Mouse (Mus musculus) heart, embryonic 14.5 days (tissue): ENCODE results near the gene Exosc1. TPM values are rescaled to one million over a fixed set of nuclear protein-coding genes. Genes with fewer than 3 reads are reported as not detected.
"Not testable (repeated sequence)": the region's sequence is repeated elsewhere in the genome, so short reads cannot be mapped to it uniquely, and the experiment has no call there.

Experiments
- ATAC-seq: fragments of 200-750 bp; cut with Nextera tagmentation; 2 replicates; pipeline ENCODE4 v1.8.0; 2017; ENCODE audit warnings: low read depth, moderate TSS enrichment; ENCODE audit not compliant: insufficient number of reproducible peaks, insufficient read depth, low FRiP score
- H3K27ac ChIP-seq, 2 experiments: fragments of 200-500 bp in 1 of 2; fragments of 300-500 bp in 1 of 2; sonication (generic) in 1 of 2; replicated peaks in 1 of 2; 2 replicates each; pipeline ENCODE4 v1.5.1; 2012 to 2014; ENCODE audit warnings: low read depth in 2 of 2, low read length in 2 of 2, control low read depth in 1 of 2, mild to moderate bottlenecking in 1 of 2, mixed read lengths in 1 of 2; ENCODE audit not compliant: control insufficient read depth in 1 of 2, insufficient read depth in 1 of 2
- H3K27me3 ChIP-seq: fragments of 300-500 bp; sonication (generic); 2 replicates; pipeline ENCODE4 v1.6.1; 2014; ENCODE audit warnings: mild to moderate bottlenecking, low read length, control low read depth; ENCODE audit not compliant: control insufficient read depth, insufficient read depth
- H3K36me3 ChIP-seq: fragments of 300-500 bp; sonication (generic); 2 replicates; pipeline ENCODE4 v1.6.1; 2014; ENCODE audit warnings: mild to moderate bottlenecking, control low read depth, low read length, mixed read lengths; ENCODE audit not compliant: control insufficient read depth, insufficient read depth
- H3K4me1 ChIP-seq, 2 experiments: fragments of 200-500 bp in 1 of 2; fragments of 300-500 bp in 1 of 2; sonication (generic) in 1 of 2; 2 replicates each; pipeline ENCODE4 v1.6.1; 2012 to 2014; ENCODE audit warnings: low read length in 2 of 2, control low read depth in 1 of 2, mixed read lengths in 1 of 2; ENCODE audit not compliant: control insufficient read depth in 2 of 2, insufficient read depth in 2 of 2
- H3K4me2 ChIP-seq: fragments of 300-500 bp; sonication (generic); 2 replicates; pipeline ENCODE4 v1.6.1; 2014; ENCODE audit warnings: mild to moderate bottlenecking, low read length
- H3K4me3 ChIP-seq, 2 experiments: fragments of 200-500 bp in 1 of 2; fragments of 300-500 bp in 1 of 2; sonication (generic) in 1 of 2; 2 replicates each; pipeline ENCODE4 v1.5.1; 2012 to 2014; ENCODE audit warnings: low read length in 2 of 2, mild to moderate bottlenecking in 2 of 2, control low read depth in 1 of 2, low read depth in 1 of 2, moderate library complexity in 1 of 2; ENCODE audit not compliant: control insufficient read depth in 1 of 2, insufficient read depth in 1 of 2
- H3K9ac ChIP-seq: fragments of 300-500 bp; sonication (generic); 2 replicates; pipeline ENCODE4 v1.6.1; 2014; ENCODE audit warnings: mild to moderate bottlenecking, low read length
- H3K9me3 ChIP-seq: fragments of 300-500 bp; sonication (generic); 2 replicates; pipeline ENCODE4 v1.6.1; 2016; ENCODE audit warnings: low read length, control low read depth; ENCODE audit not compliant: control insufficient read depth
- WGBS: fragments of 180-500 bp; shearing (Covaris S2); extraction: QIAGEN DNeasy Blood & Tissue Kit; methylation state at CpG from one replicate; pipeline ENCODE4 v1.1.7; 2014; 5-methylcytosine and 5-hydroxymethylcytosine counted together
- polyA plus RNA-seq: library from polyadenylated mRNA; unstranded; fragments of >200 nt; fragmentation: Nextera tagmentation; extraction: Ambion mirVana; gene quantifications from 2 replicates; pipeline ENCODE4 v1.2.1, GENCODE M21; 2014

Gene Exosc1
- polyA plus RNA-seq, 1 experiment from 2014 or later = 42.0 TPM

DNA sequence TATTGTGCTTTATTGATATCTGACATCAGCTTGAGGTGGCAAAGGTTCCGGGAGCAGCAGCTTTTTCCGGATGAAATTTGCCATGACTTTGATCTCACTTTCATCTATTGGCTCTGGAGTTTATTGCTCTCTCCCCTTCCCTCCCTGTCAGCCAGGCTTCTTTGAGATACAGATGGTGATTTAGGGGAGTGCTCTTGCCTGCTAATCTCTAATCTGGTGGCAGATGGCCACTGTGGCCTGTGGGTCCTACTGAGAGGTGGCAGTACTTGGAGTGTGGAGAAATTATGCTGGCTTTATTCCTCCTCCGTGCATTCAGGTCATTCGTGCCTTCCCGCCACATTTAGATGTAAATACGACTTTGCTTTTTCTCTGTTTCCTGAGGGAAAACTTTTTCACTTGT is 901 bp upstream of the Exosc1 start:
- H3K27ac ChIP-seq = no peak overlapping the region
- no peaks in the 10 kb centered on the region for H3K27me3 ChIP-seq
- H3K4me3 ChIP-seq = peak overlapping the region; percentile 78 to 89
- no peaks in the 10 kb centered on the region for H3K9me3 ChIP-seq
- H3K4me1 ChIP-seq = peaks cover 5 to 18% of the 10 kb centered on the region in 2 experiments
- peak overlapping the region; percentile 91 for H3K4me2 ChIP-seq
- ATAC-seq = no peak
- peaks cover 46% of the 10 kb centered on the region for H3K36me3 ChIP-seq
- H3K9ac ChIP-seq = peak overlapping the region; percentile 92
- 36% methylated on average over 6 of the region's 6 CpGs for WGBS

DNA sequence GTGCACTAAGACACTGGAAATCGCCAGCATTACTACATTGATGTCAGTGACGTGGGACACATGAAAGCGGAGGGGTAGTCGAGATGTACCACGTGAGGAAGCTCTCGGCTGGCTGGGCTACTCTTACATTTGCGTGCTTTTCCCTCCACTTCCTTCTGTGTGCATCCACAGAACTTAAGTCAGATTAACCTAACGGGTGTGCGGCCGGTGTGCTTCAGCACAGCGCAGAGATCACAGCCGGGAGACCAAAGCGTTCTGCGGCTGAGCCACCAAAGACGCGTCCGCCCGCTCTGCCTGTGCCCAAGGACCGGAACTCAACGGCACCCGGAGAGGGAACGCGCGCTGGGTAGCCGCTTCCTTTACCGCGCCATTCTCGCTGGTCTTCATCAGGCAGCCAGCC is 537 bp downstream of the Exosc1 start:
- Histone ChIP-seq H3K4me1 (peaks cover 5 to 18% of the 10 kb centered on the region in 2 experiments), H3K9me3 (no peaks in the 10 kb centered on the region), H3K27ac (no peak overlapping the region; a peak in 2 of 4 replicates), H3K4me2 (peak overlapping the region; percentile 78), H3K36me3 (peaks cover 47% of the 10 kb centered on the region), H3K4me3 (peak overlapping the region; percentile 83 to 89), H3K9ac (peak overlapping the region; percentile 78), H3K27me3 (no peaks in the 10 kb centered on the region)
- ATAC-seq = no peak
- WGBS = under 1% methylated on average over 28 of the region's 28 CpGs

GRCm38 (mm10) chr19:41920412-41921067 is 12.7 kb downstream of the Exosc1 start:
- H3K4me1 ChIP-seq = no peaks in the 10 kb centered on the region
- no peaks in the 10 kb centered on the region for H3K9me3 ChIP-seq
- no peak overlapping the region for H3K27ac ChIP-seq
- peaks cover 85% of the 10 kb centered on the region for H3K36me3 ChIP-seq
- WGBS = 60% methylated on average over 5 of the region's 5 CpGs
- no peak overlapping the region for H3K9ac ChIP-seq
- no peak overlapping the region for H3K4me3 ChIP-seq
- ATAC-seq = no peak
- H3K27me3 ChIP-seq = no peaks in the 10 kb centered on the region
- H3K4me2 ChIP-seq = no peak overlapping the region

DNA sequence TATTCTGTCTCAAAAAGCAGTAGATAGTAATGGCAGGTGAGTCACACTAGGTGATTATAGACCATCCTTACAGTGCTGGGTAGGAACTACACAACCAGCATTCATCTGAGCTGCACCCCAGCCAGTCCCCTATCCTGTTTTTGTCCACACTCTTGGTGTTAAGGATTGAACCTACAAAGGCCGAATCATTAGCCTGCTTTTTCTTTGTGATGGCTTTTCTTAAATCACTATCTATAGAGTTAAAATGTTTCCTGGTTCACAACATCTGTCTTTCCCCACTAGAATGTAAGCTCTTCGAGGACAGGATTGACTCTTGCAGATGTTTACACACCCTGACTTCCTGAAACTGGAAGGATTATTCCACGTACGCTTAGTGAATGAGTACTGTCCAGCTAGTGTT is 13.8 kb downstream of the Exosc1 start:
- Histone ChIP-seq H3K27ac (no peak overlapping the region), H3K9ac (no peak overlapping the region), H3K4me1 (peaks cover 0 to 4% of the 10 kb centered on the region in 2 experiments; a peak in 2 of 4 replicates), H3K4me2 (no peak overlapping the region), H3K9me3 (no peaks in the 10 kb centered on the region), H3K36me3 (peaks cover 85% of the 10 kb centered on the region), H3K4me3 (no peak overlapping the region), H3K27me3 (no peaks in the 10 kb centered on the region)
- ATAC-seq = no peak
- WGBS = 66% methylated on average over 4 of the region's 4 CpGs

GRCm38 (mm10) chr19:41916853-41917252 is 16.4 kb downstream of the Exosc1 start:
- Histone ChIP-seq H3K27me3 (no peaks in the 10 kb centered on the region), H3K4me3 (no peak overlapping the region), H3K4me1 (peaks cover 4 to 14% of the 10 kb centered on the region in 2 experiments), H3K4me2 (no peak overlapping the region), H3K27ac (no peak overlapping the region), H3K9me3 (no peaks in the 10 kb centered on the region), H3K36me3 (peaks cover 66% of the 10 kb centered on the region), H3K9ac (no peak overlapping the region)
- WGBS = 85% methylated on average over 4 of the region's 4 CpGs
- no peak for ATAC-seq

GRCm38 (mm10) chr19:41915294-41915693 is 17.9 kb downstream of the Exosc1 start:
- ATAC-seq = no peak
- Histone ChIP-seq H3K4me1 (peaks cover 4 to 14% of the 10 kb centered on the region in 2 experiments), H3K27me3 (no peaks in the 10 kb centered on the region), H3K4me2 (peak overlapping the region; percentile 77), H3K4me3 (peak overlapping the region in 1 of 2 experiments; percentile 98; a peak in 2 of 4 replicates), H3K27ac (peak overlapping the region; percentile 53 to 62; a peak in 2 of 4 replicates), H3K9me3 (no peaks in the 10 kb centered on the region), H3K9ac (peak overlapping the region; percentile 18; the same call in 1 of the 2 replicates), H3K36me3 (peaks cover 54% of the 10 kb centered on the region)
- WGBS = 68% methylated on average over 3 of the region's 3 CpGs

DNA sequence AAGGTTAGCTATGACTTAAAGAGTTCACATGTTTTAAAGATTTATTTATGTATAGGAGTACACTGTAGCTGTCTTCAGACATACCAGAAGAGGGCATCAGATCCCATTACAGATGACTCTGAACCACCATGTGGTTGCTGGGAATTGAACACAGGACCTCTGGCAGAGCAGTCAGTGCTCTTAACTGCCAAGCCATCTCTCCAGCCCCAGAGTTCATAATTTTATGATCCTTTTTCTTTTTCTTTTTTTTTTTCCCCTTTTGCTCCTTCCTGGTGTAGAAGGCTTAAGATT is 18.7 kb downstream of the Exosc1 start:
- not testable (repeated sequence) for H3K27ac ChIP-seq, ATAC-seq, H3K9ac ChIP-seq, H3K9me3 ChIP-seq, H3K27me3 ChIP-seq
- Histone ChIP-seq H3K4me3 (peak overlapping the region in 1 of 2 experiments; percentile 98; a peak in 2 of 4 replicates), H3K4me1 (peaks cover 4 to 14% of the 10 kb centered on the region in 2 experiments), H3K36me3 (peaks cover 48% of the 10 kb centered on the region), H3K4me2 (peak overlapping the region; percentile 77)
